Mouse (Mus musculus): Measurements from ENCODE around the gene Map4k1.

- no peak for TF ChIP-seq CTCF (IDR thresholded peaks at IDR 0.05)
- TF ChIP-seq POLR2A (IDR thresholded peaks at IDR 0.05; ENCODE audit: insufficient read depth, low read depth, low read length), result no peak
- 0 out of 2 replicates have a peak, but pooled peaks have one; percentile 56 for TF ChIP-seq EP300 (IDR thresholded peaks at IDR 0.05; ENCODE audit: insufficient read depth, low read depth, low read length)
Observed at GRCm38 (mm10) chr7:28957997-28958725, 23.7 kb upstream of the Map4k1 start.

Data from heart, adult 2 months (tissue).